Mouse (Mus musculus) kidney, adult 2 months (tissue): ENCODE data around the gene Ap4b1. TPM values are rescaled to one million over a fixed set of nuclear protein-coding genes. Genes with fewer than 3 reads are reported as not detected.

ENCODE experiments used
- DNase-seq: peaks from one replicate; pipeline ENCODE4 v3.0.0; 2021
- H3K27ac ChIP-seq: fragments of 200-500 bp; 2 replicates; pipeline ENCODE4 v1.5.1; 2012; ENCODE audit warnings: low read depth, low read length, control low read depth, inconsistent platforms; ENCODE audit not compliant: insufficient read depth
- H3K27me3 ChIP-seq: fragments of 200-500 bp; replicated peaks from 2 replicates; pipeline ENCODE4 v1.6.1; 2012; ENCODE audit warnings: mild to moderate bottlenecking, moderate library complexity, low read length, inconsistent platforms; ENCODE audit not compliant: control insufficient read depth, insufficient read depth
- H3K36me3 ChIP-seq: fragments of 200-500 bp; 2 replicates; pipeline ENCODE4 v1.6.1; 2012; ENCODE audit warnings: mild to moderate bottlenecking, moderate library complexity, low read length, inconsistent platforms; ENCODE audit not compliant: control insufficient read depth, insufficient read depth
- H3K4me1 ChIP-seq: fragments of 200-500 bp; 2 replicates; pipeline ENCODE4 v1.6.1; 2011; ENCODE audit warnings: low read length; ENCODE audit not compliant: control insufficient read depth, insufficient read depth
- H3K4me3 ChIP-seq: fragments of 200-500 bp; 2 replicates; pipeline ENCODE4 v1.5.1; 2011; ENCODE audit warnings: mild to moderate bottlenecking, low read depth, low read length, control low read depth; ENCODE audit not compliant: insufficient read depth
- CTCF ChIP-seq: fragments of 200-500 bp; conservative IDR thresholded peaks from 2 replicates; pipeline ENCODE4 v1.5.1; 2011; ENCODE audit warnings: low read depth, mild to moderate bottlenecking, control low read depth, low read length, moderate library complexity, mixed read lengths; ENCODE audit not compliant: insufficient read depth, insufficient read length
- POLR2A ChIP-seq: fragments of 200-500 bp; IDR thresholded peaks from one replicate; pipeline ENCODE4 v1.6.1; 2011; ENCODE audit warnings: low read depth, low read length, control low read depth
- WGBS: fragments of 180-500 bp; shearing (Covaris S2); methylation state at CpG from one replicate; pipeline ENCODE4 v1.1.7; 2018; 5-methylcytosine and 5-hydroxymethylcytosine counted together
- polyA plus RNA-seq: library from polyadenylated mRNA; depleted of rRNA; stranded (reverse); fragments of >200 nt; gene quantifications from 2 replicates; pipeline ENCODE4 v1.2.3, GENCODE M21; 2012; rRNA removed

Gene Ap4b1
- 13.8 and 15.7 TPM in 2 replicates for polyA plus RNA-seq

GRCm38 (mm10) chr3:103808891-103809798 is at the start of gene Ap4b1, which contains the start of the genes Dclre1b and Gm43064:
TSS of gene Ap4b1 (plus strand) at chr3:103809520.
TSS of gene Dclre1b (minus strand) at chr3:103809444.
TSS of gene Gm43064 (plus strand) at chr3:103809573.
- peak; percentile 57 for TF ChIP-seq POLR2A
- no peak for TF ChIP-seq CTCF
- H3K27ac ChIP-seq: peak within 1 kb of the TSS; percentile 89
- peak within 1 kb of the TSS; percentile 99 for H3K4me3 ChIP-seq
- DNase-seq: peak; percentile 95
- WGBS: 1% methylated on average over 69 of the region's 70 CpGs
- H3K4me1 ChIP-seq: peaks cover 3% of the 10 kb centered on the region; the same call in 1 of the 2 replicates
- H3K27me3 ChIP-seq: no peaks in the 10 kb centered on the region
- H3K36me3 ChIP-seq: peaks cover 5% of the 10 kb centered on the region; the same call in 1 of the 2 replicates

- DNase-seq: no peak
- Histone ChIP-seq H3K27me3 (no peaks in the 10 kb centered on the region), H3K27ac (no peak overlapping the region), H3K4me3 (no peak overlapping the region), H3K4me1 (peaks cover 14% of the 10 kb centered on the region), H3K36me3 (peaks cover 9% of the 10 kb centered on the region; the same call in 1 of the 2 replicates)
- WGBS: 58% methylated on average over 3 of the region's 3 CpGs
- no peak for TF ChIP-seq CTCF
- no peak for TF ChIP-seq POLR2A
Measured at GRCm38 (mm10) chr3:103766789-103767188, 42.5 kb upstream of the Ap4b1 start.

GRCm38 (mm10) chr3:103771531-103772130 is 37.7 kb upstream of the Ap4b1 start:
- H3K4me3 ChIP-seq: no peak overlapping the region
- peak; percentile 95 for DNase-seq
- H3K4me1 ChIP-seq: peaks cover 32% of the 10 kb centered on the region
- peaks cover 4% of the 10 kb centered on the region; the same call in 1 of the 2 replicates for H3K36me3 ChIP-seq
- TF ChIP-seq POLR2A (no peak), CTCF (no peak)
- H3K27me3 ChIP-seq: no peaks in the 10 kb centered on the region
- peak overlapping the region; percentile 95 for H3K27ac ChIP-seq
- 14% methylated on average over 9 of the region's 9 CpGs for WGBS

GRCm38 (mm10) chr3:103772846-103773245 is 36.5 kb upstream of the Ap4b1 start:
- DNase-seq: peak; percentile 72
- peak overlapping the region; percentile 95 for H3K27ac ChIP-seq
- H3K4me1 ChIP-seq: peaks cover 29% of the 10 kb centered on the region
- TF ChIP-seq POLR2A (no peak), CTCF (no peak)
- 11% methylated on average over 4 of the region's 4 CpGs for WGBS
- peaks cover 4% of the 10 kb centered on the region; the same call in 1 of the 2 replicates for H3K36me3 ChIP-seq
- no peaks in the 10 kb centered on the region for H3K27me3 ChIP-seq
- no peak overlapping the region for H3K4me3 ChIP-seq

- TF ChIP-seq POLR2A (no peak), CTCF (no peak)
- Histone ChIP-seq H3K27me3 (no peaks in the 10 kb centered on the region), H3K4me1 (peaks cover 30% of the 10 kb centered on the region), H3K36me3 (peaks cover 4% of the 10 kb centered on the region; the same call in 1 of the 2 replicates), H3K4me3 (no peak overlapping the region), H3K27ac (peak overlapping the region; percentile 95)
- 47% methylated on average over 3 of the region's 3 CpGs for whole genome bisulfite sequencing
- no peak for DNase-seq
Measured at GRCm38 (mm10) chr3:103773508-103773907, 35.8 kb upstream of the Ap4b1 start.

- H3K36me3 ChIP-seq: peaks cover 2% of the 10 kb centered on the region; the same call in 1 of the 2 replicates
- no peak for DNase-seq
- peaks cover 31% of the 10 kb centered on the region for H3K4me1 ChIP-seq
- 68% methylated on average over 15 of the region's 15 CpGs for WGBS
- TF ChIP-seq CTCF (no peak), POLR2A (no peak)
- no peak overlapping the region for H3K4me3 ChIP-seq
- H3K27ac ChIP-seq: peak overlapping the region; percentile 24; the same call in 1 of the 2 replicates
- no peaks in the 10 kb centered on the region for H3K27me3 ChIP-seq
Measured at GRCm38 (mm10) chr3:103774009-103774408, 35.3 kb upstream of the Ap4b1 start.

- no peak overlapping the region for H3K27ac ChIP-seq
- H3K4me3 ChIP-seq: no peak overlapping the region
- TF ChIP-seq POLR2A (no peak), CTCF (no peak)
- no peak for DNase-seq
- no peaks in the 10 kb centered on the region; the same call in 1 of the 2 replicates for H3K36me3 ChIP-seq
- 81% methylated on average over 11 of the region's 11 CpGs for WGBS
- H3K4me1 ChIP-seq: peaks cover 21% of the 10 kb centered on the region
- no peaks in the 10 kb centered on the region for H3K27me3 ChIP-seq
Measured at GRCm38 (mm10) chr3:103777940-103778339, 31.4 kb upstream of the Ap4b1 start.
